Mouse (Mus musculus) MEL (cell line): Measurements from ENCODE around the gene Exog. TPM values are rescaled to one million over a fixed set of nuclear protein-coding genes. Genes with fewer than 3 reads are reported as not detected.

ENCODE experiments used
- DNase-seq: peaks from one replicate; pipeline ENCODE4 v3.0.0; 2011; ENCODE audit warnings: low read depth, low spot score
- H3K27ac ChIP-seq: 2 replicates; pipeline ENCODE4 v1.5.1; 2012; ENCODE audit warnings: low read depth, mild to moderate bottlenecking, control low read depth, low read length, moderate library complexity; ENCODE audit not compliant: control insufficient read depth
- H3K27me3 ChIP-seq, 2 experiments: fragments of 150-350 bp in 1 of 2; sonication (generic) in 1 of 2; 2 replicates each; pipeline ENCODE4 v1.6.1; 2012; ENCODE audit warnings: low read length in 2 of 2, mild to moderate bottlenecking in 2 of 2, improper control_type of control experiment in 1 of 2, moderate library complexity in 1 of 2; ENCODE audit not compliant: insufficient read depth in 2 of 2, control insufficient read depth in 1 of 2
- H3K36me3 ChIP-seq, 2 experiments: 2 replicates each; pipeline ENCODE4 v1.6.1; 2012 to 2014; ENCODE audit warnings: low read length in 2 of 2, improper control_type of control experiment in 1 of 2, inconsistent platforms in 1 of 2, mild to moderate bottlenecking in 1 of 2; ENCODE audit not compliant: insufficient read depth in 2 of 2, control insufficient read depth in 1 of 2
- H3K4me1 ChIP-seq, 2 experiments: fragments of 150-350 bp in 1 of 2; sonication (generic) in 1 of 2; 2 replicates each; pipeline ENCODE4 v1.6.1; 2012; ENCODE audit warnings: low read length in 2 of 2, improper control_type of control experiment in 1 of 2, mild to moderate bottlenecking in 1 of 2; ENCODE audit not compliant: insufficient read depth in 2 of 2, control insufficient read depth in 1 of 2
- H3K4me3 ChIP-seq, 2 experiments: fragments of 150-350 bp in 1 of 2; sonication (generic) in 1 of 2; 2 replicates each; pipeline ENCODE4 v1.5.1; 2012; ENCODE audit warnings: low read depth in 2 of 2, low read length in 2 of 2, mild to moderate bottlenecking in 2 of 2, moderate library complexity in 2 of 2, control low read depth in 1 of 2, improper control_type of control experiment in 1 of 2; ENCODE audit not compliant: control insufficient read depth in 1 of 2, insufficient read depth in 1 of 2
- H3K79me2 ChIP-seq: 2 replicates; pipeline ENCODE4 v1.6.1; 2012; ENCODE audit warnings: mild to moderate bottlenecking, low read length, moderate library complexity; ENCODE audit not compliant: control insufficient read depth, poor library complexity, insufficient read depth
- H3K9ac ChIP-seq: 2 replicates; pipeline ENCODE4 v1.6.1; 2012; ENCODE audit warnings: low read depth, mild to moderate bottlenecking, control low read depth, low read length, moderate library complexity; ENCODE audit not compliant: control insufficient read depth, poor library complexity, severe bottlenecking
- H3K9me3 ChIP-seq: fragments of 150-350 bp; sonication (generic); replicated peaks from 2 replicates; pipeline ENCODE4 v1.6.1; 2012; ENCODE audit warnings: mild to moderate bottlenecking, low read length, improper control_type of control experiment, moderate library complexity; ENCODE audit not compliant: insufficient read depth
- BHLHE40 ChIP-seq: IDR thresholded peaks from 2 replicates; pipeline ENCODE4 v1.6.1; 2012; ENCODE audit warnings: low read depth, mild to moderate bottlenecking, inconsistent platforms, low read length, improper control_type of control experiment, borderline replicate concordance
- CTCF ChIP-seq, 3 experiments: IDR thresholded peaks in 2 of 3; conservative IDR thresholded peaks in 1 of 3; 2 replicates each; pipeline ENCODE4 v1.5.1; 2011 to 2012; ENCODE audit warnings: low read length in 3 of 3, low read depth in 2 of 3, mild to moderate bottlenecking in 2 of 3, improper control_type of control experiment in 1 of 3, inconsistent platforms in 1 of 3, mixed read lengths in 1 of 3, moderate library complexity in 1 of 3; ENCODE audit not compliant: control insufficient read depth in 1 of 3, insufficient read depth in 1 of 3, poor library complexity in 1 of 3, severe bottlenecking in 1 of 3
- ELF1 ChIP-seq: IDR thresholded peaks from 2 replicates; pipeline ENCODE4 v1.6.1; 2014; ENCODE audit warnings: low read depth, mild to moderate bottlenecking, inconsistent platforms, low read length, improper control_type of control experiment, moderate library complexity
- ETS1 ChIP-seq: IDR thresholded peaks from 2 replicates; pipeline ENCODE4 v1.6.1; 2012; ENCODE audit warnings: low read depth, mild to moderate bottlenecking, inconsistent platforms, low read length, improper control_type of control experiment, moderate library complexity
- GABPA ChIP-seq: IDR thresholded peaks from 2 replicates; pipeline ENCODE4 v1.6.1; 2012; ENCODE audit warnings: low read depth, mild to moderate bottlenecking, inconsistent platforms, low read length, improper control_type of control experiment, moderate library complexity
- KAT2A ChIP-seq: conservative IDR thresholded peaks from 2 replicates; pipeline ENCODE4 v1.6.1; 2012; ENCODE audit warnings: low read depth, low read length, improper control_type of control experiment, inconsistent platforms
- MYB ChIP-seq: IDR thresholded peaks from 2 replicates; pipeline ENCODE4 v1.6.1; 2011; ENCODE audit warnings: mild to moderate bottlenecking, low read depth, low read length, improper control_type of control experiment
- POLR2A ChIP-seq, 2 experiments: IDR thresholded peaks; 2 replicates each; pipeline ENCODE4 v1.6.1; 2011 to 2012; ENCODE audit warnings: low read length in 2 of 2, mild to moderate bottlenecking in 2 of 2, control low read depth in 1 of 2, improper control_type of control experiment in 1 of 2, low read depth in 1 of 2, moderate library complexity in 1 of 2; ENCODE audit not compliant: control insufficient read depth in 1 of 2, insufficient read depth in 1 of 2, poor library complexity in 1 of 2
- POLR2AphosphoS5 ChIP-seq: IDR thresholded peaks from 2 replicates; pipeline ENCODE4 v1.6.1; 2012; ENCODE audit warnings: low read depth, borderline replicate concordance, mild to moderate bottlenecking, inconsistent platforms, low read length, moderate library complexity, mixed read lengths
- RAD21 ChIP-seq: IDR thresholded peaks from 2 replicates; pipeline ENCODE4 v1.6.1; 2011; ENCODE audit warnings: mild to moderate bottlenecking, low read depth, low read length, improper control_type of control experiment
- SIN3A ChIP-seq: IDR thresholded peaks from 2 replicates; pipeline ENCODE4 v1.6.1; 2012; ENCODE audit warnings: low read length, improper control_type of control experiment, inconsistent platforms
- UBTF ChIP-seq: IDR thresholded peaks from 2 replicates; pipeline ENCODE4 v1.6.1; 2012; ENCODE audit warnings: low read depth, mild to moderate bottlenecking, inconsistent platforms, low read length, improper control_type of control experiment, moderate library complexity, borderline replicate concordance; ENCODE audit not compliant: insufficient read depth
- USF1 ChIP-seq: IDR thresholded peaks from 2 replicates; pipeline ENCODE4 v1.6.1; 2014; ENCODE audit warnings: low read depth, mild to moderate bottlenecking, inconsistent platforms, low read length, improper control_type of control experiment, moderate library complexity
- USF2 ChIP-seq, 2 experiments: IDR thresholded peaks; 2 replicates each; pipeline ENCODE4 v1.6.1; 2011 to 2012; ENCODE audit warnings: improper control_type of control experiment in 2 of 2, low read length in 2 of 2, borderline replicate concordance in 1 of 2, inconsistent platforms in 1 of 2, low read depth in 1 of 2, mild to moderate bottlenecking in 1 of 2; ENCODE audit not compliant: insufficient read depth in 1 of 2
- ZC3H11A ChIP-seq: IDR thresholded peaks from 2 replicates; pipeline ENCODE4 v1.6.1; 2012; ENCODE audit warnings: low read depth, mild to moderate bottlenecking, inconsistent platforms, low read length, improper control_type of control experiment
- ZMIZ1 ChIP-seq: IDR thresholded peaks from 2 replicates; pipeline ENCODE4 v1.6.1; 2012; ENCODE audit warnings: low read depth, mild to moderate bottlenecking, inconsistent platforms, low read length, improper control_type of control experiment, moderate library complexity
- ZNF384 ChIP-seq: IDR thresholded peaks from 2 replicates; pipeline ENCODE4 v1.6.1; 2012; ENCODE audit warnings: low read depth, mild to moderate bottlenecking, inconsistent platforms, low read length, improper control_type of control experiment
- polyA plus RNA-seq, 2 experiments: library from polyadenylated mRNA; stranded (reverse) in 1 of 2; unstranded in 1 of 2; fragments of >175 nt in 1 of 2; fragments of >200 nt in 1 of 2; gene quantifications; 2 replicates each; pipeline versions ENCODE4 v1.2.1 to v1.2.4; 2012; ENCODE audit warnings: low replicate concordance in 2 of 2, low read depth in 1 of 2; ENCODE audit not compliant: insufficient read length in 2 of 2, insufficient read depth in 1 of 2, missing spikeins in 1 of 2
- total RNA-seq: library from RNA; depleted of rRNA; stranded (reverse); fragments of 300-350 nt; gene quantifications from 2 replicates; pipeline ENCODE4 v1.2.3, GENCODE M21; 2012

Gene Exog
- total and polyA plus RNA-seq, 3 experiments = 11.7 to 12.1 TPM; not detected in 1

GRCm38 (mm10) chr9:119484420-119484819 is 39.7 kb downstream of the Exog start:
- Histone ChIP-seq H3K9me3 (no peaks in the 10 kb centered on the region), H3K9ac (no peak overlapping the region), H3K4me1 (no peaks in the 10 kb centered on the region), H3K4me3 (no peak overlapping the region), H3K79me2 (no peaks in the 10 kb centered on the region), H3K27me3 (no peaks in the 10 kb centered on the region), H3K27ac (no peak overlapping the region), H3K36me3 (no peaks in the 10 kb centered on the region)
- TF ChIP-seq ZC3H11A = no peak
- no peak for TF ChIP-seq KAT2A
- TF ChIP-seq ZNF384 = no peak
- TF ChIP-seq GABPA = no peak
- no peak for TF ChIP-seq USF2 (IDR thresholded peaks at IDR 0.05; ENCODE audit: borderline replicate concordance in 1 of 2, insufficient read depth in 1 of 2, low read depth in 1 of 2, low read length in 2 of 2)
- TF ChIP-seq ZMIZ1 = no peak
- TF ChIP-seq SIN3A = no peak
- no peak for TF ChIP-seq POLR2A (IDR thresholded peaks at IDR 0.05; ENCODE audit: control insufficient read depth in 1 of 2, insufficient read depth in 1 of 2, low read depth in 1 of 2, low read length in 2 of 2, poor library complexity in 1 of 2)
- TF ChIP-seq CTCF (IDR thresholded peaks at IDR 0.05 in 2 of 3, conservative IDR thresholded peaks at IDR 0.05 in 1 of 3; ENCODE audit: control insufficient read depth in 1 of 3, insufficient read depth in 1 of 3, low read depth in 2 of 3, low read length in 3 of 3, poor library complexity in 1 of 3, severe bottlenecking in 1 of 3) = no peak
- no peak for TF ChIP-seq ETS1
- TF ChIP-seq ELF1 = no peak
- no peak for TF ChIP-seq RAD21
- DNase-seq = no peak

GRCm38 (mm10) chr9:119484868-119485267 is 40.1 kb downstream of the Exog start:
- Histone ChIP-seq H3K36me3 (no peaks in the 10 kb centered on the region), H3K4me1 (no peaks in the 10 kb centered on the region), H3K9ac (no peak overlapping the region), H3K4me3 (no peak overlapping the region), H3K27me3 (no peaks in the 10 kb centered on the region)
- no peak for DNase-seq
- TF ChIP-seq MYB = no peak
- no peak for TF ChIP-seq USF1
- no peak for TF ChIP-seq CTCF (IDR thresholded peaks at IDR 0.05 in 2 of 3, conservative IDR thresholded peaks at IDR 0.05 in 1 of 3; ENCODE audit: control insufficient read depth in 1 of 3, insufficient read depth in 1 of 3, low read depth in 2 of 3, low read length in 3 of 3, poor library complexity in 1 of 3, severe bottlenecking in 1 of 3)
- TF ChIP-seq BHLHE40 = no peak
- TF ChIP-seq ZNF384 = no peak
- TF ChIP-seq POLR2AphosphoS5 = no peak
- TF ChIP-seq UBTF = no peak
- TF ChIP-seq, all 39 proteins: peak for 0
- H3K79me2 ChIP-seq = no peaks in the 10 kb centered on the region
- H3K27ac ChIP-seq = no peak overlapping the region
- H3K9me3 ChIP-seq = no peaks in the 10 kb centered on the region
